Comparison of ENCODE assay signal across 10 mouse cellular contexts in genomic region chr11:70091986-70092783, GRCm38 (mm10). TPM values are rescaled to one million over a fixed set of nuclear protein-coding genes. Genes with fewer than 3 reads are reported as not detected.
A peak's percentile ranks its signal among the peaks of the same experiment; 100 is the strongest.
DNase-seq lines count a peak whose midpoint lies in the region; ATAC-seq and TF ChIP-seq lines count a peak whose summit lies in the region.
"Had no signal": no experiment of that assay in that cellular context is flagged by ENCODE, and none has a peak within 500 bp of the region (broad histone marks: within the 10 kb centered on the region; RNA-seq: fewer than 3 reads in every experiment).

Asgr2 (plus strand) TSS chr11:70092644.

- no peak within 1 kb of the TSS for H3K9ac ChIP-seq in kidney, embryonic 16.5 days (replicated peaks; ENCODE audit: low read length)
- no peak within 1 kb of the TSS for H3K9ac ChIP-seq in lung, embryonic 14.5 days
- H3K9ac ChIP-seq in stomach, postnatal 0 days (ENCODE audit: low read length) = no peak within 1 kb of the TSS
- H3K9ac ChIP-seq: neural tube, embryonic 15.5 days had no signal

- ATAC-seq in kidney, embryonic 16.5 days (ENCODE audit: low FRiP score, low TSS enrichment) = no peak
- peak; percentile 88 for ATAC-seq in granulocyte monocyte progenitor cell, adult 5-6 weeks (replicated peaks; ENCODE audit: poor library complexity, severe bottlenecking)
- ATAC-seq in lung, embryonic 14.5 days (ENCODE audit: insufficient read depth) = no peak
- 0 out of 2 replicates have a peak, but pooled peaks have one; percentile 12 for ATAC-seq in stomach, postnatal 0 days (ENCODE audit: low FRiP score, low TSS enrichment)

- H3K4me3 ChIP-seq in kidney, embryonic 16.5 days (ENCODE audit: low read length) = no peak within 1 kb of the TSS
- no peak within 1 kb of the TSS for H3K4me3 ChIP-seq in lung, embryonic 14.5 days (ENCODE audit: low read depth, low read length)
- no peak within 1 kb of the TSS for H3K4me3 ChIP-seq in stomach, postnatal 0 days (ENCODE audit: low read depth, low read length)
- H3K4me3 ChIP-seq: layer of hippocampus, adult 2 months; neural tube, embryonic 15.5 days had no signal

- H3K27ac ChIP-seq in kidney, embryonic 16.5 days (ENCODE audit: low read length) = no peak within 1 kb of the TSS
- H3K27ac ChIP-seq in lung, embryonic 14.5 days (ENCODE audit: low read depth) = no peak within 1 kb of the TSS
- H3K27ac ChIP-seq in stomach, postnatal 0 days (replicated peaks) = no peak within 1 kb of the TSS
- H3K27ac ChIP-seq: layer of hippocampus, adult 2 months; neural tube, embryonic 15.5 days had no signal

- DNase-seq in kidney, postnatal 10 days = peak; percentile 40
- peak; percentile 28 for DNase-seq in lung, embryonic 14.5 days
- DNase-seq in stomach, postnatal 0 days (ENCODE audit: low spot score) = no peak
- DNase-seq in T-cell, adult 2 months (ENCODE audit: low spot score) = no peak
- no peak for DNase-seq in urinary bladder, postnatal 14 days (ENCODE audit: low spot score)

- H3K4me2 ChIP-seq in kidney, embryonic 16.5 days (replicated peaks; ENCODE audit: low read depth, low read length) = no peak within 1 kb of the TSS
- no peak within 1 kb of the TSS for H3K4me2 ChIP-seq in lung, embryonic 14.5 days
- H3K4me2 ChIP-seq in stomach, postnatal 0 days (replicated peaks; ENCODE audit: low read depth) = no peak within 1 kb of the TSS
- H3K4me2 ChIP-seq: neural tube, embryonic 15.5 days had no signal

- no peak for TF ChIP-seq CTCF in lung, embryonic 14.5 days (IDR thresholded peaks at IDR 0.05; ENCODE audit: low read depth)
- TF ChIP-seq CTCF in stomach, postnatal 0 days (IDR thresholded peaks at IDR 0.05; ENCODE audit: low read depth) = no peak

- no peaks in the 10 kb centered on the region for H3K9me3 ChIP-seq in kidney, embryonic 16.5 days (ENCODE audit: low read length)
- no peaks in the 10 kb centered on the region for H3K9me3 ChIP-seq in lung, embryonic 14.5 days (ENCODE audit: low read depth, low read length)
- no peaks in the 10 kb centered on the region for H3K9me3 ChIP-seq in stomach, postnatal 0 days (ENCODE audit: control insufficient read depth, low read length)
- H3K9me3 ChIP-seq: neural tube, embryonic 15.5 days had no signal

- 0 out of 2 replicates have a peak, but pooled peaks cover 6% of the 10 kb centered on the region for H3K4me1 ChIP-seq in kidney, embryonic 16.5 days (ENCODE audit: insufficient read depth, low read length)
- H3K4me1 ChIP-seq in lung, embryonic 14.5 days (ENCODE audit: insufficient read depth) = no peaks in the 10 kb centered on the region
- H3K4me1 ChIP-seq in stomach, postnatal 0 days (replicated peaks; ENCODE audit: control insufficient read depth, insufficient read depth) = no peaks in the 10 kb centered on the region
- H3K4me1 ChIP-seq: neural tube, embryonic 15.5 days had no signal

- no peaks in the 10 kb centered on the region for H3K36me3 ChIP-seq in kidney, embryonic 16.5 days (ENCODE audit: insufficient read depth, low read length)
- H3K36me3 ChIP-seq in lung, embryonic 14.5 days (ENCODE audit: insufficient read depth) = no peaks in the 10 kb centered on the region
- no peaks in the 10 kb centered on the region for H3K36me3 ChIP-seq in stomach, postnatal 0 days (ENCODE audit: control insufficient read depth, insufficient read depth, low read length)
- H3K36me3 ChIP-seq: neural tube, embryonic 15.5 days had no signal

- H3K27me3 ChIP-seq in kidney, embryonic 16.5 days (ENCODE audit: insufficient read depth, low read length) = no peaks in the 10 kb centered on the region
- H3K27me3 ChIP-seq in lung, embryonic 14.5 days (ENCODE audit: insufficient read depth, low read length) = no peaks in the 10 kb centered on the region
- no peaks in the 10 kb centered on the region for H3K27me3 ChIP-seq in stomach, postnatal 0 days (ENCODE audit: control insufficient read depth, insufficient read depth, low read length)
- H3K27me3 ChIP-seq: neural tube, embryonic 15.5 days had no signal

- WGBS in kidney, embryonic 16.5 days = 54% methylated on average over 12 of the region's 12 CpGs
- 58% methylated on average over 12 of the region's 12 CpGs for WGBS in lung, embryonic 14.5 days
- WGBS in stomach, postnatal 0 days = 62% methylated on average over 12 of the region's 12 CpGs

- TF ChIP-seq EP300 in stomach, postnatal 0 days (optimal IDR thresholded peaks at IDR 0.05) = no peak

RNA-seq across cellular contexts. Expression of gene Asgr2, which starts in this region (rescaled TPM):
- 0.17 and 0.19 TPM in 2 replicates for polyA plus RNA-seq in kidney, embryonic 16.5 days (2015; fragmentation: Nextera tagmentation; extraction: Ambion mirVana)
- total RNA-seq in granulocyte monocyte progenitor cell, adult 5-6 weeks (2014; fragmentation: Nextera tagmentation) = 3.9 TPM in 1 of 2 replicates, not detected in the other
- total RNA-seq in granulocyte monocyte progenitor cell, adult 5-6 weeks (2017) = not detected in 2 replicates
- 0.47 and 0.78 TPM in 2 replicates for polyA plus RNA-seq in lung, embryonic 14.5 days (2014; fragmentation: Nextera tagmentation; extraction: Ambion mirVana)
- polyA plus RNA-seq in stomach, postnatal 0 days (2015; fragmentation: Nextera tagmentation; extraction: Ambion mirVana) = 0.19 and 0.30 TPM in 2 replicates
- total RNA-seq: layer of hippocampus, adult 2 months had no signal
- polyA plus RNA-seq: heart, embryonic 14.5 days; neural tube, embryonic 15.5 days had no signal

Comparison
In these comparisons a context has a peak if more than half of its experiments do, and no peak if none do; other contexts are left out.
1. Peak in DNase-seq in lung, embryonic 14.5 days; RNA of the gene not detected or under 1 TPM.
2. Peak in ATAC-seq in stomach, postnatal 0 days; RNA of the gene not detected or under 1 TPM.